Mouse (Mus musculus) left cerebral cortex, postnatal 36 days (tissue): ENCODE results near the gene Arhgap1. TPM values are rescaled to one million over a fixed set of nuclear protein-coding genes. Genes with fewer than 3 reads are reported as not detected.
A peak's percentile ranks its signal among the peaks of the same experiment; 100 is the strongest.
"Not testable (repeated sequence)": the region's sequence is repeated elsewhere in the genome, so short reads cannot be mapped to it uniquely, and the experiment has no call there.

ENCODE experiments used
- DNase-seq, 2 experiments: peaks; one replicate each; pipeline ENCODE4 v3.0.0; 2021 to 2022; ENCODE audit warnings: low spot score in 2 of 2, mixed read lengths in 1 of 2
- intact Hi-C: fragments of 180-260 bp; cut with DNase I; formaldehyde crosslinking; loops from one replicate; pipeline ENCODE4 v1.15.1; 2025
- total RNA-seq, 2 experiments: library from RNA; stranded (reverse); gene quantifications; 2 replicates each; pipeline ENCODE4 v1.2.3; 2021

The Arhgap1 gene
- 10 to 100 TPM; 69.2 to 75.7 TPM for total RNA-seq

DNA sequence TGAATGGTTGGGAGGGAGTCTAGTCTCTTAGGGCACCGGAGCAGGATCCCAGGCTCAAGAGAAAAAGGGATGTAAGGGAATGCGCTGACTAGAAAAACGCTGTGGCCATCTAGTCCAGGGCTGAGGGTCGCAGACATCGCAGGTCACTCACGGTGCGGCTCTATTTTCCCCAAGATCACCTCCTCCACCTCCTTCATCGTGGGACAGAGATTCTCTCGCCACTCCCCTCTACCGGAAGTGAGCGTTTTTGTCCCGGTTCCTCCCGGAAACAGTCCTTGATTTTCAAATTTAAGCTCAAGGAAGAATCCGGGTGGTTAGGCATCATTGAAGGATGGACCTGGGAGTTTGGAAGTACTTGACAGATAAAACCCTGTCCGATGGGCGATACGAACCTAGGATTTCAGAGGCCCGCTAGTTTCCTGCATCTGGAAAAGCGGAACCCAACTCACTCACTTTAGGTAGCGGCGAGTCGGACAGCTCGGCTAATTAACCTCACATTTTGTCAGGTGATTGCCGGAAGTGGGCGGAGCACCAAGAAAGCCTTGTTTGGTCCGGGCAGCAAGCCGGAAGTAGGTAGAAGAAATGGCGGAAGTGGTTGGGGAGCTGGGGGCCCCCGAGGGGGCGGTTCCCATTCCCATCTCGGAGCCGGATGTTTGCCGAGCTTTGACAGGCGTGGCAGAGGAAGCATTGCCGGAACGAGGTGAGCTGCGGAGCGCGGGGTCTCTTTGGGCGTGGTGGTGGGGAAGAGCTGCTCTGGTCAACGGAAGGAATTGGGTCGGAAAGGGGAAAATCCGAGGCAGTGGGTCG, at the start of gene Arhgap1, which contains the start of gene Zfp408:
Gene Arhgap1, plus strand, starts transcription at position 308 of the 807 bp plus-strand sequence.
Gene Zfp408, minus strand, starts transcription at position 239 of the 807 bp plus-strand sequence.
- intact Hi-C loops = loop anchor here (5.0 kb wide), 1 partner anchor 63 kb away; the partner anchor contains the start of genes Atg13 and Harbi1
- DNase-seq = peak; percentile 92 to 95

DNA sequence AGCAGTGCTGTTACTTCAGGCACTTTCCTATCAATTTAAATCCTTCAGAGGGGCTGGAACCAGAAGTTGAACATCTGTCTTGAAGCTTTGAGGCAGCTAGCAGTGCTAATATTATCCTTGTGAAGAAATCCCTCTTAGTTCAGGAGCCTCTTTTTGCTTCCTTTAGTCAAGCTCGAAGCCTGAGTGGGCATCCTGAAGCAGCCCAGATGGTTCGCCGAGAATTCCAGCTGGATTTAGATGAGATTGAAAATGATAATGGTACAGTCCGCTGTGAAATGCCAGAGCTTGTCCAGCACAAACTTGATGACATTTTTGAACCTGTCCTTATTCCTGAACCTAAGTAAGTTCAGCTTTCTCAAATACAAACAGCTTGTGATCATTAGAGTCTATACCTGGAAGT, 49.2 kb upstream of the Arhgap1 start:
- peak; percentile 14 to 16 for DNase-seq
- intact Hi-C loops = loop anchor here (5.0 kb wide), 1 partner anchor 33 kb away; no protein-coding TSS in a partner anchor

DNA sequence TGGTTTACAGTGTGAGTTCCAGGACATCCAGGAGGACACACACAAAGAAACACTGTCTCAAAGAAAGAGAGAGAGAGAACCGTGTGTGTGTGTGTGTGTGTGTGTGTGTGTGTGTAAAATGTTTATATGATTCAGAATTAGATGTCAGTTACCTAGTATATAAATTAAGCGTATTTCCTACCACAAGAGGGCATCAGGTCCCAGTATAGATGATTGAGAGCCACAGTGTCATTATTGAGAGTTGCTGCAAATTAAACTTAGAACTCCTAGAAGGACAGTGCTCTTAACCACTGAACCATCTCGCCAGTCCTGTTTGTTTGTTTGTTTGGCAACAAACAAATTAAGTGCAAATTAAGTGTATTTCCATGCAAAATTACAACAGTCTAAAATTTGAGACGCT, 47.3 kb upstream of the Arhgap1 start:
- intact Hi-C loops = loop anchor here (5.0 kb wide), 1 partner anchor 35 kb away; no protein-coding TSS in a partner anchor
- DNase-seq = no peak

DNA sequence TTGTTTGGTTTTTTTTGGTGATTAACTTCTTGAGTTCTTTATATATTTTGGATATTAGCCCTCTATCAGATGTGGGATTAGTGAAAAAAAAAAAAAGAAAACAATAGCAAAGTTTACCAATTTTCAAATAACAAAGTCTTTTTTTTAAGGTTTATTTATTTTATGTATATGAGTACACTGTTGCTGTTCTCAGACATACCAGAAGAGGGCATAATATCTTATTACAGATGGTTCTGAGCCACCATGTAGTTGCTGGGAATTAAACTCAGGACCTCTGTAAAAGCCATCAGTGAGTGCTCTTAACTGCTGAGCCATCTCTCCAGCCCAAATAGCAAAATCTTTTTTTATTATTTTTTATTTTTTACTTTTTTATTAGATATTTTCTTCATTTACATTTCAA, 40.3 kb upstream of the Arhgap1 start:
- DNase-seq, intact Hi-C loops: not testable (repeated sequence)

DNA sequence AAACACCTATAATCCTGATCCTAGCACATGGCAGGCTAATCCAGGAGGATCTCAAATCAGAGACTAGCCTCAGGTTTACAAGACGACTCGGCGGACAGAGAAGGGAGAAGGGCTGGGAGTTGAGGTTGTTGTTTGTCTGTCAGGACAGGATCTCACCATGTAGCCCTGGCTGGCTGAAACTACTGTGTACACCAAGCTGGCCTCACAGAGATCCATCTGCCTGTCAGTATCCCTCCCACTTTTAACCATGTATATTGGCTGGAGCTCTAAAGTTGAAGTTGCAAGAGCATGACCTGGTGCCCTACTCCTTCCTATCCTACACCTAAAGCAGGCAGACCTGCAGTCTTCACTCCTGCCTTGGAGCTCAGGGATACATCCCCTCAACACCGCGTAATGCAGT, 27.3 kb upstream of the Arhgap1 start:
- DNase-seq = no peak
- intact Hi-C loops = no loop called here

DNA sequence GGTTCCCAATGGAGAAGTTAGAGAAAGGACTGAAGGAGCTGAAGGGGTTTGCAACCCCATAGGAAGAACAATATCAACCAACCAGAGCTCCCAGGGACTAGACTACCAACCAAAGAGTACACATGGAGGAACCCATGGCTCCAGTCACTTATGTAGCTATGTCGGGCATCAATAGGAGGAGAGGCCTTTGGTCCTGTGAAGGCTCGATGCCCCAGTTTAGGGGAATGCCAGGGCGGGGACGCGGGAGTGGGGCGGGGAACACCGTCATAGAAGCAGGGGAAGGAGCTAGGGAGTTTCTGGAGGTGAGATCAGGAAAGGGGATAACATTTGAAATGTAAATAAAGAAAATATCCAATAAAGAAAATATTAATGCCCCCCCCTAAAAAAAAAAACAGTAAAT, 26.3 kb upstream of the Arhgap1 start:
- intact Hi-C loops, DNase-seq: not testable (repeated sequence)

DNA sequence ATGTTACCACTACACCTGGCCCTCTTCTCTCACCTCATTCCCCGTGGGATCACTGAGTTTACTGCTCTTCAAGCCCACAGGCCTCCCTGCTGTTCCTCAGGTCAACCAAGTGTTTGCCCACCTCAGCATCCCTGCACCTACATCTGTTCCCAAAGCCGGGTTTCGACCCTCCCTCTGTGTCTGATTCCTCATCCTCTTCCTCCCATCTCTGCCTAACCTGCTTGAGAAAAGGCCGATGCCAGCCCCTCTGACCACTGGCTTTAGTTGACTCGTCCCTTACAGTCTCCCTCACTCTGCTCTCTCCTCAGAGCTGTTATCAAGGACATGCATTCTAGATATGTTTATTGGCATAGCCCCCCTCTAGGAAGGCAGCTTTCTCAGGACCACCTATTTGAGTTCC, 22.2 kb upstream of the Arhgap1 start:
- intact Hi-C loops = no loop called here
- DNase-seq = no peak

DNA sequence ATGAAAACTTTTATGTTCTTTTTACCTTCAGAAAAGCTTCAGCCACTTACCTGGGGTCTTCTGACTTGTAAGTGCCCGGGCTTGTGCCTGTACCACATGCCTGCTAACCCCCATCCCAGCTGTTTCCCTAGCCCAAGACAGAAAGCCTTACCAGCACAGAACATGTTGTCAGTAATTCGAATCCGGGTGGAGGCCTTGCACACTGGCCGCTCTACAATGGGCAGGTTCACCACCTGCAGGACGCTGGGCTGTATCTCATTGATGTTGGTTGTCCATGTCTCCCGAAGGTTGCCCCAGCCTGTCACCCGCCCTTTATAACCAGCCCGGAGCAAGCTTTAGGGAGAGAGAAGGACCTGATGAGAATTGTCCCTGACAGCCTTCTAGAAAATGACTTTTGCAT, 21.5 kb upstream of the Arhgap1 start:
- intact Hi-C loops = no loop called here
- DNase-seq = no peak

DNA sequence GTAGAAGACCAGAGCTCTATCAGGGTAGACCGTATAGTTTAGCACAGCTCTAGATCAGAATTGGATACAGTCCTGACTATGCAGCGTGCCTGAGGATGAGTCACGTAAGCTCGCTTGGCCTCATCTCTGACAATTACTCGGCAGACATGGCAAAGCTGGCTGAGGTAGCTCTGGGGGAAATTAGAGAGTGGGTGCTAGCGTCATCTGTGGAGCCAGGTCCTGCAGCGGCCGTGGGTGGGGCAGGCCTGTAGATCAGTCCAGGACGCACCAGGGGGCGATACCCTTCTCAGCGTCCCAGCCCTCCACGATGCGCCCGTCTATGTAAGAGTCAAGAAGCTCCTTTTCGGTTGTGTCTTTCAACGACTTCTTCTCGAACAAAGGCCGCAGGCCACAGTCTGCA, 20.0 kb upstream of the Arhgap1 start:
- DNase-seq = peak in 1 of 2 experiments; percentile 45

DNA sequence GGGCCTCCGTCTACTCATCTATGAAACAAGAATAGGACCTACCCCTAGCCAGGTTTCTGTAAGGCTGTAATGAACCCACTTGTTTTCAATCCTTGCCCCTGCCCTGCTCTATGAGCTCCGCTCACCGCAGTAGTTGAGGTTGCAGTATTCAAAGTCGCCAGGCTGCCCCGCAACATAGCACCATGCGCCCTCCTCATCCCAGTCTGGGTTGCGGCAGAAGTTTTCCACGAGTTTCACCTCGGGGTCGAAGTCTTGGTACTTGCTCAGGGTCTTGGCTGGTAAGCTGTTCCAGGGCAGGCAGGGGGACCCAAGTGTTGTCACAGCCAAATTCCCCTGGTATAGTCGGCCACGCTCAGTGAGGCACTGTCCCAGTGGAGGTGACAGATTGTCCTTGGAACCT, 19.3 kb upstream of the Arhgap1 start:
- intact Hi-C loops = no loop called here
- DNase-seq = peak in 1 of 2 experiments; percentile 4

More for the DNA sequence above, 20.0 kb upstream of the Arhgap1 start:
- intact Hi-C loops = no loop called here

DNA sequence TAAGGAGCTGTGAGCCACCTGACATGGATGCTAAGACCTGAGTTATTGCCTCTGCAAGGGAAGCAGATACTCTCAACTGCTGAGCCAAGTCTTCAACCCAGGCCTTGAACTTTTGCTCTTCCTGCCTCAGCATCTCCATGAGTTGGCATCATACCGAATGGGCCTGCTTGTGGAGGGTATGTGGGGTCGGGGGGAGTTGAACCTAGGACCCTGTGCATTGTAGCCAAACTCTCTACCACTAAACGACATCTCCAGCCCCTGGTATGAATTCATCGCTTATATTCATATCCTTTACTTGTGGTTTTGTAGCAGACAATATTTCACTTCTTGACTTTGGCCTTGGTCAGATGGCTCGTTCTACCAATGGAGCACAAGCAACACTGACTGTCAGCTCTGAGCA, 17.8 kb upstream of the Arhgap1 start:
- peak in 1 of 2 experiments; percentile 1 for DNase-seq
- intact Hi-C loops = no loop called here

DNA sequence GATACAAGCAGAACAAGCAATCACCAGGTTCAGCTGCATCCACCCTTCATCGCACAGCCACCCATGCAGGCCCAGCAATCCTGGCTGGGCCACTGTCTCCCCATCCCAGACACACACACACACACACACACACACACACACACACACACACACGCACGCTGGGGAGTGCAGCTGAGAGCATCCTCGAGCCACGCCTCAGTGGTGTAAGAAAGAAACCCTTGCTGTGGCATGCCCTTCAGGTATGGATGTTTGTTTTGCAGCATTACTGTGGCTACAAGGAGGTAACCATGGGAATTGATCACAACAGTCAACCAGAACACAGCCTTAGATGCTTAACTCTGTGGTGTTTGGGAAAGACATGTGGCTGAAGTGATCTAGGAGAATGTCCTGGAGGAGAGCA, 17.3 kb upstream of the Arhgap1 start:
- intact Hi-C loops = no loop called here
- no peak for DNase-seq

DNA sequence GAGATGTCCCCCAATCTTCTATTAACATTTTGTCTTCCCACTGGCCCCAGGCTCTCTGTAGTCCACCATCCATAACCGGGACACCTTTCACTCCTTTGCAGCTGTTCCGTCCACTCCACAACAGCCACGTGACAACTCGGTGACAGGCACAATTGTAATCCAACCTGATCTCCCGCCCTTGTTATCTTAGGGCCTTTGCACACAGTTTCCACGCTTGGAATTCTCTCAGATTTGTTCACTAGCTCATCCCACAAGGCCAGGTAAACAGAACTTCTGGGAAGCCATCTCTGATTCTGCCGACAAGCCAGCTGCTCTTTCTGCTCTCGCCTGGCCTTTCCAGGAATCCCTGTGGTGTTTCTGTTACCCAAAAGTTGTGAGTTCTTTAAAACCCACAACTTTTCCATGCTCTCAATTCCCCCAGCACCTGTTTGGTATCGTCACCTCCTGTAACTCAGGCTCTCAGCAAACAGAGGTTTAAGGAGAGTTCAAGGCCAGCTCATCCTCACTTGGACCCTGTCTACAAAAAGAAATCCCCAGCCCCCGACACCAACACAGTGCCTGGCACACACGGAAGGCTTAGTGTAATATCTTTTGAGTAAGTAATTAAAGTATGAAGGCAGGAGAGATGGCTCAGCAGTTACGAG, 16.2 kb upstream of the Arhgap1 start:
- no peak for DNase-seq
- intact Hi-C loops = no loop called here

DNA sequence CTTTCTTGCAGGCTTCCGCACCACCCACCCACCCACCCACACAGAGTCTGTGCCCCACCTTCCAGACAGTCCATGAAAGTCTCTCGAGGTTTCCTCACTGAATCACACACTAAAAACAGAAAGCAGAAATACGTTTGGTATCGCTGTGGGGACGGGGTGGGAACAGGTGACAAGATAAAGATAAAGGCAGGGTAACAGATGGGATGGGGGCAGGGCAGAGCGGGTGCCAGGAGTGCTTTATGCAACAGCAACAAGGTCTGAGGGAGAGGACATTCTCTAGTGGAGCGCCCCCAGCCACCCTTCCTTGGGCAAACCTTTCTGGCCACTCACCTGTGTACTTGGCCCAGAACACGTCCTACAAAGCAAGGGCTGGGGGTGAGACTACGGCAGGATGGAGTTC, 14.8 kb upstream of the Arhgap1 start:
- DNase-seq = peak in 1 of 2 experiments; percentile 34

DNA sequence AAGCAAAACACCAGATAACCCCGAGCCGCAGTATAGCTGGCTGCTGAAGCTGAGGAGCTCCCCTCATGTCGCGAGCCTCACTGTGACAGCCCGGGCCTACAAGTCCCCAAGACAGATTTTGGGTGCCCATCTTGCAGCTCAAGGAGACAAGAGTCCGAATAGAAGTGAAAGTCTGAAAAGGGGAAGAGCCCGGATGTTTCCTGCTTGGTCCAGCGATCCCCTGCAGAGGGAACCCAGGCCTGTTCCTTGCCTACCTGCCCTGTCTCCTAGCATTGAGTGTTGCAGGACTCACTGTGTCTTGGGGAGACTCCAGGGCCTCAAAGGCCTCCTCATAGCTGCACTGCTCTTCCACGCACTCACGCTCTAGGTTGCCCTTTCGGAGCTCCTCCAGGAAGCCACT, 14.2 kb upstream of the Arhgap1 start:
- intact Hi-C loops = no loop called here
- DNase-seq = no peak

More for the DNA sequence above, 14.8 kb upstream of the Arhgap1 start:
- intact Hi-C loops = no loop called here

DNA sequence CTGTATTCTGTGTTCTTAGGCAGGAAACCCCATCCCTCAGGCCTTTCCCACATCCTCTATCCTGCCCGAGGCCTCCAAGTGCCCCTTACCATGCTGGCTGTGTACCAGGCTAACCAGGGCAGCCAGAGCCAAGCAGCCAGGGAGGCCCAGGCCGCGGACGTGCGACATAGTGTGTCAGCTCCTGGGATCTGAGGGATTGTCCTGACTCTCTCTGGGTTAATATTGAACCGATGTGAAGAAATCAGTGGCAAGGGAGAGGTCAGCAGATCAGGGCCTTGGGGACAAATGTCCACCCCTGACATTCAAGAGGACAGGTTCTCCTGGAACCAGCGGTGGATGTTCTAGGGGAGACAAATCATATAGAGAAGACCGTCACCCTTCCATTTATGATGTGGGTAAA, 13.4 kb upstream of the Arhgap1 start, which contains the start of gene F2:
Gene F2, minus strand, starts transcription at position 186 of the 400 bp plus-strand sequence.
- DNase-seq = no peak
- intact Hi-C loops = no loop called here

DNA sequence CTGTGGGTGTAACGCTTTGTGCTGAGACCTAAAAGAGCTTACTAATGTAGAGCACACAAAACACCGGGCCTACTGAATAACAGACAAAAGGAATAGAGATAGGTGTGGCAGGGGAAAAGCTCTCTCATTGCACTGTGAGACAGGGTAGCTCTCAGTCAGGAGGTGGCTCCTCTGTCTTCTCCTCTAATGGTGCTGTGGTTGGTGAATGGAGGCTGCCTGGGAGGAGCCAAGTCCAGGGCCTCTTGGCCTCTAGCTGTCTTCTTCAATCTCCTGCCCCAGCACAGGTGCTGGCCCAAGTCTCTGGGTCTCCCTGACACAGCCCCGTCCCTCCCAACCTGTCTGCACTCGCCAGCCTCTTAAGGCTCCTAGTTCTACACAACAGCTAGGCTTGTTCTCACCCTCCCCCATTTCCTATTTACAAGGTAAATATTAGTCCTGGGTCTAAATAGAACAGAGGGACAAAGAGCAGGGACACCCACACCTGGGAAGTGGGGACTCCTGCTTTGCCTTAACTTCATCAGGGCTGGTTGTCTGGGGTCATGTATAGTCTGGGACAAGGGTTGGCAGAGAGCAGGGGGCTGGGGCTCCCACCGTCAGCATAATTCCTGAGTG, 12.8 kb upstream of the Arhgap1 start:
- intact Hi-C loops = no loop called here
- DNase-seq = no peak

DNA sequence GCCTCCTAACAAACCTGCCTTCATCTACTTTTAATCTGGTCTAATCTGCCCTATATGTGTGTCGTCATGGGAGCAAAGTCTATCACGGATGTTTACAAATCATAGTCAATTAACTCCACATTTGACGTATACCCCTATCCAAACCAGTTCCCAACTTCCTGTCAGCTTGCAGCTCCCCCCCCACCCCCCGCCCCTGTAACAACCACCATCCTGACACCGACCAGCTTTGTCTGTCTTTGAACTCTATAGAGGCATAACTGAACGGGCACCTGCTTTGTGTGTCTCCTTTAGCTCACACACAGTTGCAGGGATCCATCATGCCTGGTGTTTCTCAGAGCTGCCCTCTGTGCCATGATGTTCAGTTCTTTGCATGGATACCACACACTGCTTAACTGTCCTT, 10.7 kb upstream of the Arhgap1 start:
- no peak for DNase-seq
- intact Hi-C loops = no loop called here

DNA sequence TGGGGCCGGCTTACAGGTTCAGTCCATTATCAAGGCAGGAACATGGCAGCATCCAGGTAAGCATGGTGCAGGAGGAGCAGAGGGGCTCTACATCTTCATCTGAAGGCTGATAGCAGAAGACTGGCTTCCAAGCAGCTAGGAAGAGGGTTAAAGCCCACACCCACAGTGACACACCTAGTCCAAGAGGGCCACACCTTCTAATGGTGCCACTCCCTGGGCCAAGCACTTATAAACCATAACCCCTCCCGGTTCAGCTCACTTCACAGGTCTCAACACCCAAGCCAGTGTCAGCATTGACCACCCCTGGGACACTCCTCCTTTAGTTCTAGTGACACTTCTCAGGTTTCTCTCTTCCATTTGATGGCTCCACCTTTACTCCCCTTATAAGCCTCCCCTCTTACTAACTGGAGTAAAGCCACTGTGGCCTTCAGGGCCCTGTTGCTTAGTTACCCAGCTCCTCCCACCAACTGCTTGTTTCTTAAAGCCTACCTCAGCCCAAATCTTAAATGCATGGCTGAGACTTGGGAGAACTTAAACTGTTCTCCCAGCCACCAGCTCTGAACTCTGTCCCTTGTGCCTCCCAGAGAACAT, 6.7 kb upstream of the Arhgap1 start:
- no peak for DNase-seq
- intact Hi-C loops = no loop called here

DNA sequence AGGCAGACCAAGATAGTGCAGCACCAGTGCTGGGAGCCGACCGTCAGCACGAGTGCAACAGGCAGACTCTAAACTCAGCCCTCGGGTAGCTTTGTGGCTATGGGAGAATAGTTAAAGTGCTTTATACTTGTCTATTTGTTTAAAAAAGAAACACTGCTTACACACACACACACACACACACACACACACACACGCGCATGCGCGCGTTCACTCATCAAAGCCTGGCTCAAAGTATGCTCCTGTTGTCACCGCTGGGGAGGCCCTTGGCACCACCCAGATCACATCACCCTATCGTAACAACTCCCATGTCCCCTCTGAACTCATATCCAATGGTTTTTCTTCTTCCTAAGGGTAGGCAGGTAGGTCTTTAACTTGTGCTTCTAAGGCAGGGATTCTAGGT, 5.6 kb upstream of the Arhgap1 start:
- no peak for DNase-seq
- intact Hi-C loops = no loop called here
